In the genomic region with DNA sequence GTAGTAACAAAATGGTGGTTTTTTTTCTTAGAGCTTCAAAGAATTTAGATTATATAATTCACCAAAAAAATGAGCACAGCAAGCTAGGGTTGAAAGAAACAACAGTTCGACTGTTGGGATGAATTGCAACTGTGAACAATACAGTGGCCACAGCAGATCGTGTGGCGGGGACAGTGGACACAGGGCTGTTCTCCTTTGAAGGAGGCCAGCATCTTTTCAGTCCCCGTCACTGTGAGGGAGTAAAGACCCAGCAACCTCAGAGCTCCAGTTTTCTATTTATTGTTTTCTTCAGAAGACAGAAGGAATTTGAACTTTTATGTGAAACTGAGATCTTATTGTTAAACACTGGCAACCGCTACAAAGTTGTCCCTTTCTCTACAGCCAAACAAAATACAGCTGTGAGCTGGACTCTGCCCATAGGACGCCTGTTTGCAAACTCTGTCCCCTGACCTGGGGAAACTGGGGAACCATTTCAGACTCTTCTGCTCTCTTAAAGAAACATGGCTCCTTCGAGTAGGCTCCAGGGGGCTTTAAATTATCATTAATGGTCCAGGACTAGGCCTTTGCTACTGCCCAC, we compare ENCODE assay signal across 19 mouse cellular contexts.
DNase-seq lines count a peak whose midpoint lies in the region; ATAC-seq and TF ChIP-seq lines count a peak whose summit lies in the region.
"Had no signal": no experiment of that assay in that cellular context is flagged by ENCODE, and none has a peak within 500 bp of the region (broad histone marks: within the 10 kb centered on the region; RNA-seq: fewer than 3 reads in every experiment).

No protein-coding gene starts in this region.

- ATAC-seq in lung, embryonic 15.5 days (ENCODE audit: borderline replicate concordance, extremely low read depth, low FRiP score, low TSS enrichment), result peak; percentile 53
- no peak for ATAC-seq in heart, embryonic 12.5 days (ENCODE audit: insufficient number of reproducible peaks, low FRiP score)
- peak; percentile 33; the same call in 1 of the 2 replicates for ATAC-seq in kidney, postnatal 0 days (replicated peaks; ENCODE audit: low FRiP score, low read depth)
- no peak for ATAC-seq in forebrain, embryonic 12.5 days (ENCODE audit: low FRiP score)
- no peak for ATAC-seq in forebrain, embryonic 13.5 days
- ATAC-seq: forebrain, postnatal 0 days; midbrain, embryonic 13.5 days had no signal

- H3K9ac ChIP-seq in lung, embryonic 15.5 days, result no peak overlapping the region
- H3K9ac ChIP-seq in heart, embryonic 12.5 days, result no peak overlapping the region
- no peak overlapping the region for H3K9ac ChIP-seq in kidney, postnatal 0 days (ENCODE audit: low read depth, low read length)
- no peak overlapping the region for H3K9ac ChIP-seq in forebrain, embryonic 12.5 days
- no peak overlapping the region for H3K9ac ChIP-seq in forebrain, embryonic 13.5 days
- H3K9ac ChIP-seq: forebrain, postnatal 0 days; hindbrain, embryonic 15.5 days; limb, embryonic 15.5 days; midbrain, embryonic 13.5 days had no signal

- peaks cover 9% of the 10 kb centered on the region; the same call in 1 of the 2 replicates for H3K4me1 ChIP-seq in lung, embryonic 15.5 days
- peaks cover 23% of the 10 kb centered on the region for H3K4me1 ChIP-seq in heart, embryonic 12.5 days (replicated peaks)
- no peaks in the 10 kb centered on the region for H3K4me1 ChIP-seq in kidney, postnatal 0 days (replicated peaks; ENCODE audit: insufficient read depth, low read length)
- H3K4me1 ChIP-seq in forebrain, embryonic 12.5 days, result no peaks in the 10 kb centered on the region
- H3K4me1 ChIP-seq in forebrain, embryonic 13.5 days, result no peaks in the 10 kb centered on the region
- H3K4me1 ChIP-seq: hindbrain, embryonic 15.5 days; midbrain, embryonic 13.5 days had no signal

- peak; percentile 43 to 47 for DNase-seq in heart, adult 18-20 months
- no peak for DNase-seq in heart, adult 8-10 months (ENCODE audit: low spot score)
- no peak for DNase-seq in lung, postnatal 36 days
- DNase-seq in kidney, postnatal 0 days (ENCODE audit: low spot score), result peak; percentile 89
- DNase-seq: adrenal gland, postnatal 25 days; cerebellum, adult 9-11 months; forebrain, postnatal 0 days; gastrocnemius, adult 2 months; right cerebral cortex, postnatal 14 days; thymus, adult 18-20 months had no signal

- no peaks in the 10 kb centered on the region for H3K27me3 ChIP-seq in lung, embryonic 15.5 days
- H3K27me3 ChIP-seq in heart, embryonic 12.5 days (replicated peaks), result no peaks in the 10 kb centered on the region
- H3K27me3 ChIP-seq in kidney, postnatal 0 days (ENCODE audit: insufficient read depth, low read length), result no peaks in the 10 kb centered on the region
- no peaks in the 10 kb centered on the region for H3K27me3 ChIP-seq in forebrain, embryonic 12.5 days
- no peaks in the 10 kb centered on the region for H3K27me3 ChIP-seq in forebrain, embryonic 13.5 days
- H3K27me3 ChIP-seq: hindbrain, embryonic 15.5 days; limb, embryonic 15.5 days; midbrain, embryonic 13.5 days had no signal

- peak overlapping the region; percentile 59 for H3K27ac ChIP-seq in lung, embryonic 15.5 days
- H3K27ac ChIP-seq in heart, embryonic 12.5 days (ENCODE audit: poor library complexity, severe bottlenecking), result 0 out of 2 replicates have a peak overlapping the region, but pooled peaks have one; percentile 35
- peak overlapping the region; percentile 34 for H3K27ac ChIP-seq in kidney, postnatal 0 days
- no peak overlapping the region for H3K27ac ChIP-seq in forebrain, embryonic 12.5 days
- no peak overlapping the region for H3K27ac ChIP-seq in forebrain, embryonic 13.5 days
- H3K27ac ChIP-seq: gastrocnemius, adult 2 months; hindbrain, embryonic 15.5 days; limb, embryonic 15.5 days; macrophage; midbrain, embryonic 13.5 days had no signal

- H3K36me3 ChIP-seq in lung, embryonic 15.5 days, result no peaks in the 10 kb centered on the region
- no peaks in the 10 kb centered on the region for H3K36me3 ChIP-seq in heart, embryonic 12.5 days
- H3K36me3 ChIP-seq in kidney, postnatal 0 days (ENCODE audit: insufficient read depth, low read length), result no peaks in the 10 kb centered on the region
- no peaks in the 10 kb centered on the region for H3K36me3 ChIP-seq in forebrain, embryonic 12.5 days (replicated peaks)
- H3K36me3 ChIP-seq in forebrain, embryonic 13.5 days (ENCODE audit: poor library complexity, severe bottlenecking), result no peaks in the 10 kb centered on the region
- H3K36me3 ChIP-seq: hindbrain, embryonic 15.5 days; limb, embryonic 15.5 days; midbrain, embryonic 13.5 days had no signal

- WGBS in lung, embryonic 15.5 days, result 32% methylated on average over 7 of the region's 7 CpGs
- WGBS in heart, embryonic 12.5 days, result 45% methylated on average over 7 of the region's 7 CpGs
- 26% methylated on average over 7 of the region's 7 CpGs for WGBS in kidney, postnatal 0 days
- 69% methylated on average over 7 of the region's 7 CpGs for WGBS in forebrain, embryonic 12.5 days
- WGBS in forebrain, embryonic 13.5 days, result 70% methylated on average over 7 of the region's 7 CpGs

- TF ChIP-seq CTCF in kidney, postnatal 0 days (IDR thresholded peaks at IDR 0.05; ENCODE audit: low read depth), result no peak

- H3K4me2 ChIP-seq in lung, embryonic 15.5 days, result no peak overlapping the region
- H3K4me2 ChIP-seq in heart, embryonic 12.5 days, result 0 out of 2 replicates have a peak overlapping the region, but pooled peaks have one; percentile 23
- H3K4me2 ChIP-seq in kidney, postnatal 0 days (ENCODE audit: low read length), result no peak overlapping the region
- no peak overlapping the region for H3K4me2 ChIP-seq in forebrain, embryonic 12.5 days
- H3K4me2 ChIP-seq in forebrain, embryonic 13.5 days, result no peak overlapping the region
- H3K4me2 ChIP-seq: hindbrain, embryonic 15.5 days; limb, embryonic 15.5 days; midbrain, embryonic 13.5 days had no signal

- H3K4me3 ChIP-seq in lung, embryonic 15.5 days, result no peak overlapping the region
- no peak overlapping the region for H3K4me3 ChIP-seq in heart, embryonic 12.5 days
- H3K4me3 ChIP-seq in kidney, postnatal 0 days (replicated peaks; ENCODE audit: low read depth, low read length), result no peak overlapping the region
- no peak overlapping the region for H3K4me3 ChIP-seq in forebrain, embryonic 12.5 days (replicated peaks)
- no peak overlapping the region for H3K4me3 ChIP-seq in forebrain, embryonic 13.5 days
- H3K4me3 ChIP-seq: erythroblast, embryonic 14.5 days; gastrocnemius, adult 2 months; hindbrain, embryonic 15.5 days; limb, embryonic 15.5 days; midbrain, embryonic 13.5 days had no signal

- H3K9me3 ChIP-seq in lung, embryonic 15.5 days, result no peaks in the 10 kb centered on the region
- peaks cover 5% of the 10 kb centered on the region; the same call in 1 of the 2 replicates for H3K9me3 ChIP-seq in heart, embryonic 12.5 days (replicated peaks)
- no peaks in the 10 kb centered on the region for H3K9me3 ChIP-seq in kidney, postnatal 0 days (replicated peaks; ENCODE audit: low read length)
- 0 out of 2 replicates have a peak, but pooled peaks cover 3% of the 10 kb centered on the region for H3K9me3 ChIP-seq in forebrain, embryonic 12.5 days
- H3K9me3 ChIP-seq in forebrain, embryonic 13.5 days (replicated peaks), result no peaks in the 10 kb centered on the region; the same call in 1 of the 2 replicates
- H3K9me3 ChIP-seq: hindbrain, embryonic 15.5 days; limb, embryonic 15.5 days; midbrain, embryonic 13.5 days had no signal

Comparison
In these comparisons a context has a peak if more than half of its experiments do, and no peak if none do; other contexts are left out.
1. DNase-seq: peak in heart, adult 18-20 months (2 of 2) and kidney, postnatal 0 days (single experiment); none in heart, adult 8-10 months (single experiment) and lung, postnatal 36 days (single experiment).
2. ATAC-seq: peak in lung, embryonic 15.5 days (single experiment) and kidney, postnatal 0 days (single experiment); none in heart, embryonic 12.5 days (single experiment), forebrain, embryonic 12.5 days (single experiment) and forebrain, embryonic 13.5 days (single experiment).
3. H3K27ac ChIP-seq: peak in lung, embryonic 15.5 days (single experiment), heart, embryonic 12.5 days (single experiment) and kidney, postnatal 0 days (single experiment); none in forebrain, embryonic 12.5 days (single experiment) and forebrain, embryonic 13.5 days (single experiment).